Mouse (Mus musculus) MEL (cell line): ENCODE measurements around the gene Aes. TPM values are rescaled to one million over a fixed set of nuclear protein-coding genes. Genes with fewer than 3 reads are reported as not detected.

ENCODE experiments used
- DNase-seq: peaks from one replicate; pipeline ENCODE4 v3.0.0; 2011; ENCODE audit warnings: low read depth, low spot score
- H3K27ac ChIP-seq: 2 replicates; pipeline ENCODE4 v1.5.1; 2012; ENCODE audit warnings: low read depth, mild to moderate bottlenecking, control low read depth, low read length, moderate library complexity; ENCODE audit not compliant: control insufficient read depth
- H3K27me3 ChIP-seq, 2 experiments: fragments of 150-350 bp in 1 of 2; sonication (generic) in 1 of 2; 2 replicates each; pipeline ENCODE4 v1.6.1; 2012; ENCODE audit warnings: low read length in 2 of 2, mild to moderate bottlenecking in 2 of 2, improper control_type of control experiment in 1 of 2, moderate library complexity in 1 of 2; ENCODE audit not compliant: insufficient read depth in 2 of 2, control insufficient read depth in 1 of 2
- H3K36me3 ChIP-seq, 2 experiments: 2 replicates each; pipeline ENCODE4 v1.6.1; 2012 to 2014; ENCODE audit warnings: low read length in 2 of 2, improper control_type of control experiment in 1 of 2, inconsistent platforms in 1 of 2, mild to moderate bottlenecking in 1 of 2; ENCODE audit not compliant: insufficient read depth in 2 of 2, control insufficient read depth in 1 of 2
- H3K4me1 ChIP-seq, 2 experiments: fragments of 150-350 bp in 1 of 2; sonication (generic) in 1 of 2; 2 replicates each; pipeline ENCODE4 v1.6.1; 2012; ENCODE audit warnings: low read length in 2 of 2, improper control_type of control experiment in 1 of 2, mild to moderate bottlenecking in 1 of 2; ENCODE audit not compliant: insufficient read depth in 2 of 2, control insufficient read depth in 1 of 2
- H3K4me3 ChIP-seq, 2 experiments: fragments of 150-350 bp in 1 of 2; sonication (generic) in 1 of 2; 2 replicates each; pipeline ENCODE4 v1.5.1; 2012; ENCODE audit warnings: low read depth in 2 of 2, low read length in 2 of 2, mild to moderate bottlenecking in 2 of 2, moderate library complexity in 2 of 2, control low read depth in 1 of 2, improper control_type of control experiment in 1 of 2; ENCODE audit not compliant: control insufficient read depth in 1 of 2, insufficient read depth in 1 of 2
- H3K79me2 ChIP-seq: 2 replicates; pipeline ENCODE4 v1.6.1; 2012; ENCODE audit warnings: mild to moderate bottlenecking, low read length, moderate library complexity; ENCODE audit not compliant: control insufficient read depth, poor library complexity, insufficient read depth
- H3K9ac ChIP-seq: 2 replicates; pipeline ENCODE4 v1.6.1; 2012; ENCODE audit warnings: low read depth, mild to moderate bottlenecking, control low read depth, low read length, moderate library complexity; ENCODE audit not compliant: control insufficient read depth, poor library complexity, severe bottlenecking
- H3K9me3 ChIP-seq: fragments of 150-350 bp; sonication (generic); replicated peaks from 2 replicates; pipeline ENCODE4 v1.6.1; 2012; ENCODE audit warnings: mild to moderate bottlenecking, low read length, improper control_type of control experiment, moderate library complexity; ENCODE audit not compliant: insufficient read depth
- BHLHE40 ChIP-seq: IDR thresholded peaks from 2 replicates; pipeline ENCODE4 v1.6.1; 2012; ENCODE audit warnings: low read depth, mild to moderate bottlenecking, inconsistent platforms, low read length, improper control_type of control experiment, borderline replicate concordance
- CHD1 ChIP-seq: IDR thresholded peaks from 2 replicates; pipeline ENCODE4 v1.6.1; 2012; ENCODE audit warnings: low read depth, mild to moderate bottlenecking, inconsistent platforms, low read length, improper control_type of control experiment
- CHD2 ChIP-seq: IDR thresholded peaks from 2 replicates; pipeline ENCODE4 v1.6.1; 2011; ENCODE audit warnings: low read length, improper control_type of control experiment
- ELF1 ChIP-seq: IDR thresholded peaks from 2 replicates; pipeline ENCODE4 v1.6.1; 2014; ENCODE audit warnings: low read depth, mild to moderate bottlenecking, inconsistent platforms, low read length, improper control_type of control experiment, moderate library complexity
- GATA1 ChIP-seq: IDR thresholded peaks from 2 replicates; pipeline ENCODE4 v1.6.1; 2011; ENCODE audit warnings: low read depth, low read length, improper control_type of control experiment
- HCFC1 ChIP-seq: IDR thresholded peaks from 2 replicates; pipeline ENCODE4 v1.6.1; 2012; ENCODE audit warnings: low read depth, mild to moderate bottlenecking, inconsistent platforms, low read length, improper control_type of control experiment, moderate library complexity
- KAT2A ChIP-seq: conservative IDR thresholded peaks from 2 replicates; pipeline ENCODE4 v1.6.1; 2012; ENCODE audit warnings: low read depth, low read length, improper control_type of control experiment, inconsistent platforms
- MAFK ChIP-seq: IDR thresholded peaks from 2 replicates; pipeline ENCODE4 v1.6.1; 2011; ENCODE audit warnings: low read depth, mild to moderate bottlenecking, low read length, improper control_type of control experiment, borderline replicate concordance
- MAX ChIP-seq: IDR thresholded peaks from 2 replicates; pipeline ENCODE4 v1.6.1; 2011; ENCODE audit warnings: low read length, improper control_type of control experiment
- MEF2A ChIP-seq: IDR thresholded peaks from 2 replicates; pipeline ENCODE4 v1.6.1; 2014; ENCODE audit warnings: low read depth, mild to moderate bottlenecking, inconsistent platforms, low read length, improper control_type of control experiment; ENCODE audit not compliant: poor library complexity, insufficient replicate concordance, severe bottlenecking; ENCODE audit errors: extremely low read depth
- MXI1 ChIP-seq: IDR thresholded peaks from 2 replicates; pipeline ENCODE4 v1.6.1; 2011; ENCODE audit warnings: mild to moderate bottlenecking, low read depth, low read length, improper control_type of control experiment
- MYB ChIP-seq: IDR thresholded peaks from 2 replicates; pipeline ENCODE4 v1.6.1; 2011; ENCODE audit warnings: mild to moderate bottlenecking, low read depth, low read length, improper control_type of control experiment
- NELFE ChIP-seq: IDR thresholded peaks from 2 replicates; pipeline ENCODE4 v1.6.1; 2011; ENCODE audit warnings: low read depth, low read length, improper control_type of control experiment
- NRF1 ChIP-seq: IDR thresholded peaks from 2 replicates; pipeline ENCODE4 v1.6.1; 2014; ENCODE audit warnings: low read depth, mild to moderate bottlenecking, inconsistent platforms, low read length, improper control_type of control experiment, moderate library complexity; ENCODE audit not compliant: poor library complexity, insufficient read depth, severe bottlenecking
- POLR2A ChIP-seq, 2 experiments: IDR thresholded peaks; 2 replicates each; pipeline ENCODE4 v1.6.1; 2011 to 2012; ENCODE audit warnings: low read length in 2 of 2, mild to moderate bottlenecking in 2 of 2, control low read depth in 1 of 2, improper control_type of control experiment in 1 of 2, low read depth in 1 of 2, moderate library complexity in 1 of 2; ENCODE audit not compliant: control insufficient read depth in 1 of 2, insufficient read depth in 1 of 2, poor library complexity in 1 of 2
- POLR2AphosphoS2 ChIP-seq: IDR thresholded peaks from 2 replicates; pipeline ENCODE4 v1.6.1; 2011; ENCODE audit warnings: low read length, improper control_type of control experiment
- RAD21 ChIP-seq: IDR thresholded peaks from 2 replicates; pipeline ENCODE4 v1.6.1; 2011; ENCODE audit warnings: mild to moderate bottlenecking, low read depth, low read length, improper control_type of control experiment
- TAL1 ChIP-seq: IDR thresholded peaks from 2 replicates; pipeline ENCODE4 v1.6.1; 2012; ENCODE audit warnings: mild to moderate bottlenecking, inconsistent platforms, low read length, moderate library complexity, mixed read lengths
- UBTF ChIP-seq: IDR thresholded peaks from 2 replicates; pipeline ENCODE4 v1.6.1; 2012; ENCODE audit warnings: low read depth, mild to moderate bottlenecking, inconsistent platforms, low read length, improper control_type of control experiment, moderate library complexity, borderline replicate concordance; ENCODE audit not compliant: insufficient read depth
- USF1 ChIP-seq: IDR thresholded peaks from 2 replicates; pipeline ENCODE4 v1.6.1; 2014; ENCODE audit warnings: low read depth, mild to moderate bottlenecking, inconsistent platforms, low read length, improper control_type of control experiment, moderate library complexity
- USF2 ChIP-seq, 2 experiments: IDR thresholded peaks; 2 replicates each; pipeline ENCODE4 v1.6.1; 2011 to 2012; ENCODE audit warnings: improper control_type of control experiment in 2 of 2, low read length in 2 of 2, borderline replicate concordance in 1 of 2, inconsistent platforms in 1 of 2, low read depth in 1 of 2, mild to moderate bottlenecking in 1 of 2; ENCODE audit not compliant: insufficient read depth in 1 of 2
- ZKSCAN1 ChIP-seq: IDR thresholded peaks from 2 replicates; pipeline ENCODE4 v1.6.1; 2012; ENCODE audit warnings: low read depth, mild to moderate bottlenecking, inconsistent platforms, low read length, improper control_type of control experiment, moderate library complexity
- ZMIZ1 ChIP-seq: IDR thresholded peaks from 2 replicates; pipeline ENCODE4 v1.6.1; 2012; ENCODE audit warnings: low read depth, mild to moderate bottlenecking, inconsistent platforms, low read length, improper control_type of control experiment, moderate library complexity
- polyA plus RNA-seq, 2 experiments: library from polyadenylated mRNA; stranded (reverse) in 1 of 2; unstranded in 1 of 2; fragments of >175 nt in 1 of 2; fragments of >200 nt in 1 of 2; gene quantifications; 2 replicates each; pipeline versions ENCODE4 v1.2.1 to v1.2.4; 2012; ENCODE audit warnings: low replicate concordance in 2 of 2, low read depth in 1 of 2; ENCODE audit not compliant: insufficient read length in 2 of 2, insufficient read depth in 1 of 2, missing spikeins in 1 of 2
- total RNA-seq: library from RNA; depleted of rRNA; stranded (reverse); fragments of 300-350 nt; gene quantifications from 2 replicates; pipeline ENCODE4 v1.2.3, GENCODE M21; 2012

The Aes gene
- total and polyA plus RNA-seq, 3 experiments = 197 to 355 TPM; not detected in 1

GRCm38 (mm10) chr10:81599630-81600029 is 40.3 kb downstream of the Aes start:
- H3K79me2 ChIP-seq = no peaks in the 10 kb centered on the region; the same call in 1 of the 2 replicates
- TF ChIP-seq MXI1 (no peak), MEF2A (no peak), POLR2A (IDR thresholded peaks at IDR 0.05; ENCODE audit: control insufficient read depth in 1 of 2, insufficient read depth in 1 of 2, low read depth in 1 of 2, low read length in 2 of 2, poor library complexity in 1 of 2) (no peak)
- TF ChIP-seq, all 39 proteins: peak for 0
- H3K27me3 ChIP-seq = no peaks in the 10 kb centered on the region
- peaks cover 0 to 13% of the 10 kb centered on the region in 2 experiments; a peak in 2 of 4 replicates for H3K36me3 ChIP-seq
- no peaks in the 10 kb centered on the region for H3K9me3 ChIP-seq
- no peak overlapping the region for H3K4me3 ChIP-seq
- H3K27ac ChIP-seq = no peak overlapping the region
- peaks cover 10 to 21% of the 10 kb centered on the region in 2 experiments for H3K4me1 ChIP-seq
- no peak overlapping the region for H3K9ac ChIP-seq
- no peak for DNase-seq

GRCm38 (mm10) chr10:81600096-81600495 is 40.8 kb downstream of the Aes start:
- Histone ChIP-seq H3K27ac (peak overlapping the region; percentile 47), H3K36me3 (peaks cover 0 to 13% of the 10 kb centered on the region in 2 experiments; a peak in 2 of 4 replicates), H3K4me1 (peaks cover 10 to 21% of the 10 kb centered on the region in 2 experiments), H3K9me3 (no peaks in the 10 kb centered on the region), H3K9ac (peak overlapping the region; percentile 71), H3K79me2 (no peaks in the 10 kb centered on the region; the same call in 1 of the 2 replicates), H3K4me3 (peak overlapping the region; percentile 72 to 74), H3K27me3 (no peaks in the 10 kb centered on the region)
- TF ChIP-seq KAT2A = no peak
- DNase-seq = peak; percentile 52

GRCm38 (mm10) chr10:81600738-81601203 is 41.5 kb downstream of the Aes start, which contains the start of gene Tle6:
Gene Tle6, minus strand, starts transcription at chr10:81601073.
- Histone ChIP-seq H3K27ac (peak within 1 kb of the TSS; percentile 58), H3K79me2 (no peaks in the 10 kb centered on the region; the same call in 1 of the 2 replicates), H3K4me1 (peaks cover 10 to 21% of the 10 kb centered on the region in 2 experiments), H3K9me3 (no peaks in the 10 kb centered on the region), H3K36me3 (peaks cover 0 to 13% of the 10 kb centered on the region in 2 experiments; a peak in 2 of 4 replicates), H3K4me3 (peak within 1 kb of the TSS; percentile 74 to 87), H3K27me3 (no peaks in the 10 kb centered on the region), H3K9ac (peak within 1 kb of the TSS; percentile 71)
- DNase-seq = peak; percentile 98
- TF ChIP-seq USF2 (IDR thresholded peaks at IDR 0.05; ENCODE audit: borderline replicate concordance in 1 of 2, insufficient read depth in 1 of 2, low read depth in 1 of 2, low read length in 2 of 2) (peak in 1 of 2 experiments; percentile 60; a peak in 1 of 4 replicates), MAFK (no peak), POLR2A (IDR thresholded peaks at IDR 0.05; ENCODE audit: control insufficient read depth in 1 of 2, insufficient read depth in 1 of 2, low read depth in 1 of 2, low read length in 2 of 2, poor library complexity in 1 of 2) (peak in 1 of 2 experiments; percentile 40; a peak in 1 of 4 replicates), HCFC1 (peak; percentile 52), GATA1 (0 out of 2 replicates have a peak, but pooled peaks have one; percentile 2), ZKSCAN1 (no peak), MAX (peak; percentile 97), ELF1 (peak; percentile 64; the same call in 1 of the 2 replicates), MYB (no peak), MXI1 (peak; percentile 95), USF1 (peak; percentile 94), ZMIZ1 (no peak), CHD1 (no peak), TAL1 (no peak), RAD21 (no peak), UBTF (no peak), NELFE (peak; percentile 7; the same call in 1 of the 2 replicates), CHD2 (no peak), POLR2AphosphoS2 (no peak; the same call in 1 of the 2 replicates), NRF1 (peak; percentile 26; the same call in 1 of the 2 replicates), BHLHE40 (peak; percentile 100)
